Mouse (Mus musculus) spleen, adult 2 months (tissue): Measurements from ENCODE around the gene Ap5s1. TPM values are rescaled to one million over a fixed set of nuclear protein-coding genes. Genes with fewer than 3 reads are reported as not detected.

Experiments
- DNase-seq, 2 experiments: peaks; one replicate each; pipeline versions ENCODE4 v3.0.0 to v3.0.0-alpha.2; 2012 to 2021; ENCODE audit warnings: low spot score in 2 of 2, low read depth in 1 of 2
- H3K27ac ChIP-seq: fragments of 200-500 bp; 2 replicates; pipeline ENCODE4 v1.5.1; 2012; ENCODE audit warnings: low read length, inconsistent platforms; ENCODE audit not compliant: insufficient read depth
- H3K27me3 ChIP-seq: fragments of 200-500 bp; 2 replicates; pipeline ENCODE4 v1.6.1; 2012; ENCODE audit warnings: mild to moderate bottlenecking, moderate library complexity, low read length, inconsistent platforms; ENCODE audit not compliant: control insufficient read depth, insufficient read depth
- H3K36me3 ChIP-seq: fragments of 200-500 bp; 2 replicates; pipeline ENCODE4 v1.6.1; 2012; ENCODE audit warnings: mild to moderate bottlenecking, low read length, inconsistent platforms; ENCODE audit not compliant: control insufficient read depth, insufficient read depth
- H3K4me1 ChIP-seq: fragments of 200-500 bp; 2 replicates; pipeline ENCODE4 v1.6.1; 2011; ENCODE audit warnings: inconsistent platforms; ENCODE audit not compliant: control insufficient read depth, insufficient read depth, insufficient read length
- H3K4me3 ChIP-seq: fragments of 200-500 bp; 2 replicates; pipeline ENCODE4 v1.5.1; 2011; ENCODE audit warnings: mild to moderate bottlenecking, inconsistent platforms; ENCODE audit not compliant: insufficient read depth, insufficient read length; ENCODE audit errors: extremely low read depth
- CTCF ChIP-seq: fragments of 200-500 bp; IDR thresholded peaks from 2 replicates; pipeline ENCODE4 v1.5.1; 2011; ENCODE audit warnings: mild to moderate bottlenecking, inconsistent platforms; ENCODE audit not compliant: insufficient read depth, insufficient read length, insufficient replicate concordance; ENCODE audit errors: extremely low read depth
- POLR2A ChIP-seq: fragments of 200-500 bp; IDR thresholded peaks from 2 replicates; pipeline ENCODE4 v1.6.1; 2011; ENCODE audit warnings: low read depth, low read length, inconsistent platforms
- WGBS: fragments of 180-500 bp; shearing (Covaris S2); methylation state at CpG from one replicate; pipeline ENCODE4 v1.1.7; 2018; 5-methylcytosine and 5-hydroxymethylcytosine counted together
- polyA plus RNA-seq: library from polyadenylated mRNA; depleted of rRNA; stranded (reverse); fragments of >200 nt; gene quantifications from 2 replicates; pipeline ENCODE4 v1.2.3, GENCODE M21; 2012; rRNA removed

Ap5s1 gene
- 24.3 and 41.3 TPM in 2 replicates for polyA plus RNA-seq

- Histone ChIP-seq H3K27ac (no peak within 1 kb of the TSS), H3K27me3 (no peaks in the 10 kb centered on the region), H3K4me3 (no peak within 1 kb of the TSS), H3K36me3 (no peaks in the 10 kb centered on the region), H3K4me1 (peaks cover 4% of the 10 kb centered on the region; the same call in 1 of the 2 replicates)
- TF ChIP-seq POLR2A (no peak), CTCF (no peak)
- 89% methylated on average over 4 of the region's 4 CpGs for WGBS
- DNase-seq = no peak
Observed at GRCm38 (mm10) chr2:131206778-131207177, at the start of gene Ap5s1. Gene Ap5s1, plus strand, starts transcription at chr2:131207078.

GRCm38 (mm10) chr2:131159491-131159910 lies 47.4 kb upstream of the Ap5s1 start:
- peaks cover 3% of the 10 kb centered on the region; the same call in 1 of the 2 replicates for H3K4me1 ChIP-seq
- no peak for DNase-seq
- H3K36me3 ChIP-seq = no peaks in the 10 kb centered on the region; the same call in 1 of the 2 replicates
- WGBS = 1% methylated on average over 18 of the region's 18 CpGs
- no peak for TF ChIP-seq CTCF
- no peak for TF ChIP-seq POLR2A
- H3K4me3 ChIP-seq = peak overlapping the region; percentile 67
- H3K27ac ChIP-seq = peak overlapping the region; percentile 35; the same call in 1 of the 2 replicates
- H3K27me3 ChIP-seq = no peaks in the 10 kb centered on the region

GRCm38 (mm10) chr2:131159938-131160581 lies 46.8 kb upstream of the Ap5s1 start, which contains the start of gene 1700037H04Rik:
Gene 1700037H04Rik, minus strand, starts transcription at chr2:131160081.
- DNase-seq = peak; percentile 96 to 97
- H3K36me3 ChIP-seq = no peaks in the 10 kb centered on the region; the same call in 1 of the 2 replicates
- peak within 1 kb of the TSS; percentile 35; the same call in 1 of the 2 replicates for H3K27ac ChIP-seq
- H3K27me3 ChIP-seq = no peaks in the 10 kb centered on the region
- H3K4me1 ChIP-seq = peaks cover 3% of the 10 kb centered on the region; the same call in 1 of the 2 replicates
- TF ChIP-seq POLR2A (peak; percentile 67; the same call in 1 of the 2 replicates), CTCF (no peak)
- under 1% methylated on average over 54 of the region's 54 CpGs for WGBS
- H3K4me3 ChIP-seq = peak within 1 kb of the TSS; percentile 67

- no peaks in the 10 kb centered on the region; the same call in 1 of the 2 replicates for H3K36me3 ChIP-seq
- TF ChIP-seq POLR2A (no peak), CTCF (no peak)
- WGBS = 3% methylated on average over 17 of the region's 17 CpGs
- H3K4me1 ChIP-seq = peaks cover 3% of the 10 kb centered on the region; the same call in 1 of the 2 replicates
- H3K27me3 ChIP-seq = no peaks in the 10 kb centered on the region
- DNase-seq = peak in 1 of 2 experiments; percentile 18
- H3K4me3 ChIP-seq = peak overlapping the region; percentile 63
- no peak overlapping the region; the same call in 1 of the 2 replicates for H3K27ac ChIP-seq
Observed at GRCm38 (mm10) chr2:131160671-131161111, 46.2 kb upstream of the Ap5s1 start.

GRCm38 (mm10) chr2:131163924-131164323 lies 43.0 kb upstream of the Ap5s1 start:
- no peak for TF ChIP-seq POLR2A
- no peak for TF ChIP-seq CTCF
- 92% methylated on average over 7 of the region's 7 CpGs for WGBS
- H3K4me1 ChIP-seq = peaks cover 3% of the 10 kb centered on the region; the same call in 1 of the 2 replicates

GRCm38 (mm10) chr2:131166172-131166571 lies 40.7 kb upstream of the Ap5s1 start:
- Histone ChIP-seq H3K4me1 (no peaks in the 10 kb centered on the region), H3K27ac (no peak overlapping the region), H3K4me3 (no peak overlapping the region), H3K36me3 (no peaks in the 10 kb centered on the region), H3K27me3 (no peaks in the 10 kb centered on the region)
- 94% methylated on average over 2 of the region's 2 CpGs for WGBS
- TF ChIP-seq POLR2A = no peak
- TF ChIP-seq CTCF = no peak
- no peak for DNase-seq

More at GRCm38 (mm10) chr2:131163924-131164323, 43.0 kb upstream of the Ap5s1 start:
- no peaks in the 10 kb centered on the region for H3K36me3 ChIP-seq
- no peak overlapping the region for H3K27ac ChIP-seq
- no peaks in the 10 kb centered on the region for H3K27me3 ChIP-seq
- DNase-seq = no peak
- no peak overlapping the region for H3K4me3 ChIP-seq

GRCm38 (mm10) chr2:131167984-131168383 lies 38.9 kb upstream of the Ap5s1 start:
- TF ChIP-seq POLR2A = no peak
- no peak for TF ChIP-seq CTCF
- no peak for DNase-seq
- Histone ChIP-seq H3K27me3 (peaks cover 7% of the 10 kb centered on the region), H3K4me3 (no peak overlapping the region), H3K36me3 (no peaks in the 10 kb centered on the region), H3K27ac (no peak overlapping the region), H3K4me1 (0 out of 2 replicates have a peak, but pooled peaks cover 3% of the 10 kb centered on the region)
- 75% methylated on average over 6 of the region's 6 CpGs for WGBS
